Mouse (Mus musculus) heart, embryonic 13.5 days (tissue): ENCODE data around the gene Zfp488. TPM values are rescaled to one million over a fixed set of nuclear protein-coding genes. Genes with fewer than 3 reads are reported as not detected.

Experiments used
- ATAC-seq: fragments of 200-750 bp; cut with Nextera tagmentation; 2 replicates; pipeline ENCODE4 v1.8.0; 2017; ENCODE audit warnings: moderate TSS enrichment; ENCODE audit not compliant: insufficient number of reproducible peaks, low FRiP score, low TSS enrichment; ENCODE audit errors: extremely low read depth
- H3K27ac ChIP-seq: fragments of 300-500 bp; sonication (generic); replicated peaks from 2 replicates; pipeline ENCODE4 v1.5.1; 2015; ENCODE audit warnings: moderate library complexity, mild to moderate bottlenecking, inconsistent platforms
- H3K27me3 ChIP-seq: fragments of 300-500 bp; sonication (generic); replicated peaks from 2 replicates; pipeline ENCODE4 v1.6.1; 2015; ENCODE audit warnings: mild to moderate bottlenecking, inconsistent platforms
- H3K36me3 ChIP-seq: fragments of 300-500 bp; sonication (generic); 2 replicates; pipeline ENCODE4 v1.6.1; 2015; ENCODE audit warnings: mild to moderate bottlenecking, inconsistent platforms
- H3K4me1 ChIP-seq: fragments of 300-500 bp; sonication (generic); 2 replicates; pipeline ENCODE4 v1.6.1; 2015; ENCODE audit warnings: inconsistent platforms
- H3K4me2 ChIP-seq: fragments of 300-500 bp; sonication (generic); 2 replicates; pipeline ENCODE4 v1.6.1; 2015; ENCODE audit warnings: inconsistent platforms, mild to moderate bottlenecking, moderate library complexity
- H3K4me3 ChIP-seq: fragments of 300-500 bp; sonication (generic); 2 replicates; pipeline ENCODE4 v1.5.1; 2015; ENCODE audit warnings: moderate library complexity, mild to moderate bottlenecking, inconsistent platforms
- H3K9ac ChIP-seq: fragments of 300-500 bp; sonication (generic); 2 replicates; pipeline ENCODE4 v1.6.1; 2015; ENCODE audit warnings: inconsistent platforms, mild to moderate bottlenecking, moderate library complexity
- H3K9me3 ChIP-seq: fragments of 300-500 bp; sonication (generic); 2 replicates; pipeline ENCODE4 v1.6.1; 2016; ENCODE audit warnings: inconsistent platforms
- whole genome bisulfite sequencing: fragments of 180-500 bp; shearing (Covaris S2); methylation state at CpG from one replicate; pipeline ENCODE4 v1.1.7; 2015; ENCODE audit warnings: mixed read lengths; 5-methylcytosine and 5-hydroxymethylcytosine counted together
- polyA plus RNA-seq: library from polyadenylated mRNA; unstranded; fragments of >200 nt; fragmentation: Nextera tagmentation; extraction: Ambion mirVana; gene quantifications from 2 replicates; pipeline ENCODE4 v1.2.1, GENCODE M21; 2015

Zfp488 gene
- 0.03 TPM in 2 replicates for polyA plus RNA-seq

DNA sequence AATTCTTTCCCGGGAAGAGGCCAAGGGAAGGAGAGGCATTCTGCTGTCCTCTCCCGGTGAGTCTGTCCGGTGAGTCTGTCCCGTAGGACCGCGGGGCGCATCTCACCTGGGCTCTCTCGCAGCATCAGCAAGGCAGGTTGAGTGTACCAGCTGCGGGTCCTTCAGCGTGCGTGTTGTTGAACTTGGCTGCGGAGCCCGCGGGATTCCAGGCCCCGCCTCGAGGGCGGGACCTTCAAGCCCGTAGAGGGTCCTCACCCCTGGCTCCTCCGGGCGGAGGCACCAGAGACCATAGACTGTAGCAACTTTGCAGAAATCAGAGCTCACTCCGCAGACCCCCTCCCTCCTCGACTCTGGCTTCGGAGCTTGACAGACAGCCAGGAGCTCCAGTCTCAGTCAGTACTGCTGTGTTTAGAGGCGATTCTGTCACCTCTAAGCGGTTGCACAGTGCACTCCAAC, at the start of gene Zfp488:
Gene Zfp488, minus strand, starts transcription at position 161 of the 456 bp plus-strand sequence.
- WGBS, result 1% methylated on average over 25 of the region's 25 CpGs
- peak within 1 kb of the TSS; percentile 62 for H3K9ac ChIP-seq

DNA sequence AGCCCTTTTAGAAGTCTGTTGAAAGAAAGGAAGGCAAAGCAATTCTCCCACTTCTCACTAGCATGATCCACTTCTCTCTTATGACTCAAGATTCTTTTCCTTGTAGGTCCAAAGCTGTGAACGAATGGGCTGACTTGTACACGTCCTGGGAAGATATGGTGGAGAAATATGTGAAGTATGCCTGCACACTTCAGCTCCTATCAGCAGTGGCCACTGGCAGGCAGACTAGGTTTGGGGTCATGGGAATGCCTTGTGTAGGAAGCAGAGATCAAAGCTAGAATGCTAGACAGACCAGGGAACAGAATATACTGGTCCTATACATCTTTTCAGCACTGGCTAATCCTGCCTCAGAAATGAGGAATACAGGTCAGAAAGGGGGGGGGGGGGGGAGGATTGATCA, 48.1 kb upstream of the Zfp488 start:
- ATAC-seq, result no peak
- H3K27ac ChIP-seq, result peak overlapping the region; percentile 58
- WGBS, result 7% methylated on average over 2 of the region's 2 CpGs
- no peak overlapping the region for H3K9ac ChIP-seq
- H3K27me3 ChIP-seq, result no peaks in the 10 kb centered on the region
- H3K9me3 ChIP-seq, result peaks cover 11% of the 10 kb centered on the region
- H3K4me3 ChIP-seq, result no peak overlapping the region
- no peak overlapping the region for H3K4me2 ChIP-seq
- H3K4me1 ChIP-seq, result peaks cover 11% of the 10 kb centered on the region
- no peaks in the 10 kb centered on the region for H3K36me3 ChIP-seq

More for the DNA sequence above, at the start of gene Zfp488:
- Histone ChIP-seq H3K9me3 (no peaks in the 10 kb centered on the region), H3K4me1 (peaks cover 15% of the 10 kb centered on the region; the same call in 1 of the 2 replicates), H3K36me3 (no peaks in the 10 kb centered on the region), H3K4me2 (peak within 1 kb of the TSS; percentile 77), H3K4me3 (peak within 1 kb of the TSS; percentile 51), H3K27ac (no peak within 1 kb of the TSS), H3K27me3 (peaks cover 39% of the 10 kb centered on the region)
- ATAC-seq, result no peak; the same call in 1 of the 2 replicates

DNA sequence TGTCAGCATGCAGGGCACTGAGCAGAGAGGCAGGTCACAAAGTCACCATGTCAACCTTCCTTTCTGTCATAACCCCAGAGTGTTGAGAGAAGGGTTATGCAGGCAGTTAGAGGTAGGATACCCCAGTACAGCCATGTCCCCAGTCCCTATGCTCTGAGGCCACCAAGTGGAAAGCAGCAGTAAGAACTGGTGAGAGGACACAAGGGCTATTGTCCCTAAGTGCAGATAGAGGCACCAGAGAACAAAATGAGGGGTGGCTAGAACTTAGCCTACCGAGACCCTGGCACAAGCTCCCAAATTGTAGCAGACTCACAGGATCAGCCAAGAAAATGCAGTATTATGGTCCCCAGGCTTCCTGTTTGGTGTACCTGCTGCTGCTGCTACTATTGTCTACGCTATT, 38.4 kb upstream of the Zfp488 start:
- ATAC-seq, result no peak
- 77% methylated on average over 2 of the region's 2 CpGs for WGBS
- no peak overlapping the region for H3K9ac ChIP-seq
- no peaks in the 10 kb centered on the region for H3K36me3 ChIP-seq
- no peak overlapping the region for H3K27ac ChIP-seq
- no peaks in the 10 kb centered on the region for H3K9me3 ChIP-seq
- no peak overlapping the region for H3K4me3 ChIP-seq
- H3K27me3 ChIP-seq, result no peaks in the 10 kb centered on the region
- no peak overlapping the region for H3K4me2 ChIP-seq
- H3K4me1 ChIP-seq, result no peaks in the 10 kb centered on the region

DNA sequence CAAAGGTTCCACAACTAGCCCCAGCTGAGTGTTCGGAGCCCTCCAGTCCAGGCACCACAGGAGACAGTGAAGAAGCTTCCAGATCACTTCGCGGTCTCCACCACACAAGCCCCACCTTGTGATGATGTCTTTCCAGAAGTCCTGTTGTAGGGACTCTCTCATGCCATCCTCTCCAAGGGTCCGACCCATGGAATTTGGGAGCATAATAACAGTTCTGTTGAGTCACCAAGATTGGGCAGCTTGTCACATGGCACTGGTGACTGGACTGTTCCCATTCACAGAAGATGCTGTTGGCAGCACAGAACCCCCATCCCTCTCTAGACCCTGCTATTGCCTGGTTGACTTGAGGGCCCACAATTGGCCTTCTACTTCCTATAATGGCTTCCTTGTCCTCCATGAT, 37.8 kb upstream of the Zfp488 start, which contains the start of gene Gm5460:
Gene Gm5460, plus strand, starts transcription at position 378 of the 400 bp plus-strand sequence.
- Histone ChIP-seq H3K4me3 (no peak within 1 kb of the TSS), H3K27ac (no peak within 1 kb of the TSS), H3K4me2 (no peak within 1 kb of the TSS), H3K9ac (no peak within 1 kb of the TSS), H3K36me3 (no peaks in the 10 kb centered on the region), H3K9me3 (no peaks in the 10 kb centered on the region), H3K4me1 (no peaks in the 10 kb centered on the region), H3K27me3 (no peaks in the 10 kb centered on the region)
- WGBS, result 90% methylated on average over 4 of the region's 4 CpGs
- ATAC-seq, result no peak

DNA sequence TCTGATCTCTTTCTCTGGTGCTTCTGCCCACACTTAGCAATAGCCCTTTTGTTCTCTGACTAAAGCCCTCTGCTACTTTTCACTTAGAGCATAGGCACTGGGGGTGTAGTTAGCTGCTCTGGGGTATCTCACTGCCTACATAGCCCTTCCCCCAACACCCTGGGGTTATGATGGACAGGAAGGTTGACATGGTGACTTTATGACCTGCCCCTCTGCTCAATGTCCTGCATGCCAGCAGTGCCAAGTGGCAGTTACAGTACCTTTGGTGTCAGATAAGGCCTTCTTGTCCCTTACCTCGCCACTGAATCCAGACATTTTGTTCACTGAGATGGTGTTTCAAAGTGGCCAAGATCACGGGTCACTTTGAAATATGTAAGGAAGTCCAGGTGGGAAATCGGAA, 36.5 kb upstream of the Zfp488 start, which contains the start of gene Gm30083:
Gene Gm30083, minus strand, starts transcription at position 120 of the 400 bp plus-strand sequence.
- H3K9me3 ChIP-seq, result no peaks in the 10 kb centered on the region
- no peak within 1 kb of the TSS for H3K27ac ChIP-seq
- no peak for ATAC-seq
- no peaks in the 10 kb centered on the region for H3K27me3 ChIP-seq
- no peak within 1 kb of the TSS for H3K4me3 ChIP-seq
- no peak within 1 kb of the TSS for H3K4me2 ChIP-seq
- no peak within 1 kb of the TSS for H3K9ac ChIP-seq
- no peaks in the 10 kb centered on the region for H3K36me3 ChIP-seq
- no peaks in the 10 kb centered on the region for H3K4me1 ChIP-seq
- WGBS, result 61% methylated on average over 3 of the region's 3 CpGs

DNA sequence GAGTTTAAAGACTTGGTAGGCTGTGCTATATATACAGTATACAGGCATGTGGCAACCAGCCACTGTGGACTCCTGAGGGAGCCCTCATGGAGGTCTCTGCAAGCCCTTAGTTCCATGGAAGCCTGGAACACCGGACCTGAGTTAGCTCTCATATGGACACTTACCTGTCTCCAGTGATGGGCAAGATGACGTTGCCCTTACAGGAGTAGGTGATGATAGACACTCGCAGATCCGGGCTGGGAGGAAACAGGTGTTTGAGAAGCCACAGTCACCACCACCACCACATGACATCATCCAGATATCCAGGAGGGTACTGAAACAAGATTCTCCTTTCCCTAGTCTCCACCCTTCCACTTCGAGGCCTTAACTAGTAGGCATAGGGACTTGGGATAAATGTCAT, 23.8 kb upstream of the Zfp488 start:
- 69% methylated on average over 5 of the region's 5 CpGs for WGBS
- no peak overlapping the region for H3K9ac ChIP-seq
- H3K9me3 ChIP-seq, result no peaks in the 10 kb centered on the region
- peaks cover 6% of the 10 kb centered on the region; the same call in 1 of the 2 replicates for H3K4me1 ChIP-seq
- no peak for ATAC-seq
- no peak overlapping the region for H3K27ac ChIP-seq
- H3K36me3 ChIP-seq, result no peaks in the 10 kb centered on the region
- no peak overlapping the region for H3K4me2 ChIP-seq
- H3K27me3 ChIP-seq, result no peaks in the 10 kb centered on the region
- no peak overlapping the region for H3K4me3 ChIP-seq

DNA sequence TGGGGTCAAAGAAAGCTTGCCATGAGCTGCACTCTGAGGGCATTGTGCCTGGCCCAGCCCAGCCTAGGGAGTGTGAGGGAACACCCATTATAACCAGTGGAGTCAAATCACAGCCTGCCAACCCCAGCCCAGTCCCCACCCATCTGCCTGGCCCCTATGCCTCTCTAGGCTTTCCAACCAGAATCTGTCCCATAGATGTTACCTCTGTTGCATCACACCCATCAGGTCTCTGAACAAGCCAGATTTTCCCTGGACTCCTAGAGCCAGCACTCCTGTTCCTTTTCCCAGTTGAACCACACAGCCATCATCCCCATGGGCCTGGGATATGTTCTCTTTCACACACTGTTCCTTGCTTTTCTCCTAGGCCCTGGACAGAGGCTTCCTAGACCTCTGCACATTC, 22.9 kb upstream of the Zfp488 start:
- Histone ChIP-seq H3K27me3 (no peaks in the 10 kb centered on the region), H3K36me3 (no peaks in the 10 kb centered on the region), H3K9ac (no peak overlapping the region), H3K9me3 (no peaks in the 10 kb centered on the region), H3K27ac (no peak overlapping the region), H3K4me2 (no peak overlapping the region), H3K4me1 (peaks cover 12% of the 10 kb centered on the region), H3K4me3 (no peak overlapping the region)
- ATAC-seq, result no peak

DNA sequence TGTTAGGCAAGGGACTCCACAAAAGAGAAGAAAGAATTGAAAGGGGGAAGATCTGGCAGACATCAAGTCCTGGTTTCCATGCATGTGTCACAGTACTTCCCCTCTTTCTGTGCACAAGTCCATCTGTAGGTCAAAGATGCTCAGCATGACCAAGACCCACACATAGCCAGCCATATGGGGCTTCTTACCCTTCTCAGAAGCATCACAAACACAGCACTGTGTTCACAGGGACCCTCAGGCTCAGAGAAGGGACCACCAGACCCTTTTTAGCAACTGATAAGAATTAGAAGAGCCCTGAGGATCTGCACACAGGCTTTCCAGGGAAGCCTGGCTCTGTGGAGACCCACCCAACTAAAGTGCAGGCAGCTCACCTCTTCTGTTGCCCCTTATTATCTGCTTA, 21.5 kb upstream of the Zfp488 start:
- no peak overlapping the region for H3K27ac ChIP-seq
- H3K27me3 ChIP-seq, result no peaks in the 10 kb centered on the region
- no peak overlapping the region for H3K4me3 ChIP-seq
- H3K36me3 ChIP-seq, result no peaks in the 10 kb centered on the region
- no peak for ATAC-seq
- peaks cover 12% of the 10 kb centered on the region for H3K4me1 ChIP-seq
- no peaks in the 10 kb centered on the region for H3K9me3 ChIP-seq
- H3K9ac ChIP-seq, result no peak overlapping the region
- no peak overlapping the region for H3K4me2 ChIP-seq

DNA sequence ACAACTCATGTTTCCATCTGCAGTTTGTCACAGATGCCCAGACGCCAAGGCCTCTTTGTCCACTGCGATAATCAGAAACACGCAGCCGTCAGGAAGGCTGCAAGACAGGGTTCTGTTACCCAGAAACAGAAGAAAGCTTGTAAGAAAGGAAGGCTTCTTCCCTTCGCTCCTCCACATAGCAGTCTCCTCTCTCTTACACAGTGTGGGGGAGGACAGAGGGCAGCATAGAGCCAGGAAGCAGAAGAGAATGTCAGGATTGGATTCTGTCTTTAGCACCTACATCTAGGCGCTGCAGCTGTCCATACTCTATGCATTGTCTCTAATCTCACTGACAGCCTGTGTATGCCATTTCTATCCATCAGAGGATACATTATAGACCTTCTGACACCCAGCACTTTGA, 18.9 kb upstream of the Zfp488 start:
- Histone ChIP-seq H3K4me2 (no peak overlapping the region), H3K4me3 (no peak overlapping the region), H3K9me3 (no peaks in the 10 kb centered on the region), H3K9ac (no peak overlapping the region), H3K27ac (no peak overlapping the region), H3K27me3 (no peaks in the 10 kb centered on the region; the same call in 1 of the 2 replicates), H3K36me3 (no peaks in the 10 kb centered on the region), H3K4me1 (peaks cover 23% of the 10 kb centered on the region)
- ATAC-seq, result no peak
- WGBS, result 39% methylated on average over 6 of the region's 6 CpGs

DNA sequence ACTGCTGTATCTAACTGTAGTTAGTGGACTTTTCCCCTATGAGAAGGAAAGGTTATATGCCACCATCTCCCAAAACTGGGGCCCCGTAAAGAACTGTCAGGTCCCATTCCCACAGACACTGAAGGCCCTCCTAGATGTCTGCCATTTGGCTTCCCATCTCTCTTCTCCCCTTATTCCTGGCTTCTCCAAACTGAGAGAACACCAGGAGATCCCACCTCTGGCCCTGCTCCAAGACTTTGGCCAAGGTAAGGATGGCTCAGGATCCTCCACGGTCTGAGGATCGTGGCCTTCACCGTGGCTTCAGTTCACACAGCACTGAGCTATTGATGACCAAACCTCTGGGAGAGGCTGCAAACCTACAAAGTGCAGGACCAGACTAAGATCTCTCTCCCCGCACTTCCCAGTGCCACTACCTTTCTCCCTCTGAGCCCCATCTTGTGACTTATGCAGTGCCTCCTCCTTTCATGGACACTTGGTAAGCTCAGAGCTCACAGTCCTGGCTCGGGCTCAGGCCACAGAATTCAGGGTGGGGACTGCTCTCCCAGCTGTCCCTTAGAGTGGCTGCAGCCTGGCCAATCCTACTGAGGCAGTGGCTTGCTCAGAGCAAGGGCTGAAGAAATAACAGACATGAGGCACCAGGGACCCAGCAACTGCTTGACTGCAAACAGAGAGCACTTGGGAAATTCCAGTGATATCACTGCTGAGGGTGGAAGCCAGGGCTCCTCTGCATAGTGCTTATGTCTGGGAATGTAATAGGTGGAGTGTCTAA, 15.1 kb upstream of the Zfp488 start:
- H3K27ac ChIP-seq, result no peak overlapping the region

DNA sequence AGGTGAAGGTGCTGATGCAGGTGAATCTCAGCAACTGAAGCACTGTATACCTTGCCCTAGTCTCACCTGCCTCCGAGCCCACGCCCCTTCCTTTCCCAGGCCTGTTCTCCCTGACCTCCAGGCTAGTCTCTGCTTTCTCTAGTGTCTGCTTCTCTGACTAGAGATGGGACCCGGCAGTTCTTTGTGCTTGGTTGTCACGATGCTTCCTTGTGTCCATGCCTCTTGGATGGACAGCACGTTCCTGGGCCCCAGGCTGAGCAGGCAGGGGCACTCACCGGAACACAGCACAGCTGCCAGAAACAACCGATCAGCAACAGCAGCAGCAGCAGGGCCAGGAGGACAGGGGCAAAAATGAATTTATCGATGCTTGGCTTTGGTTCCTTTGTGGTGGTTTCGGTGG, 14.5 kb upstream of the Zfp488 start:
- Histone ChIP-seq H3K27me3 (peaks cover 4% of the 10 kb centered on the region; the same call in 1 of the 2 replicates), H3K4me1 (peaks cover 23% of the 10 kb centered on the region), H3K9ac (no peak overlapping the region), H3K4me2 (no peak overlapping the region), H3K9me3 (no peaks in the 10 kb centered on the region), H3K27ac (no peak overlapping the region), H3K36me3 (no peaks in the 10 kb centered on the region), H3K4me3 (no peak overlapping the region)
- 85% methylated on average over 9 of the region's 9 CpGs for WGBS
- no peak for ATAC-seq

More for the DNA sequence above, 15.1 kb upstream of the Zfp488 start:
- peak; percentile 35; the same call in 1 of the 2 replicates for ATAC-seq
- Histone ChIP-seq H3K4me3 (no peak overlapping the region), H3K36me3 (no peaks in the 10 kb centered on the region), H3K9me3 (no peaks in the 10 kb centered on the region), H3K9ac (no peak overlapping the region), H3K4me1 (peaks cover 23% of the 10 kb centered on the region), H3K27me3 (peaks cover 4% of the 10 kb centered on the region; the same call in 1 of the 2 replicates), H3K4me2 (no peak overlapping the region)
- 73% methylated on average over 6 of the region's 6 CpGs for WGBS

DNA sequence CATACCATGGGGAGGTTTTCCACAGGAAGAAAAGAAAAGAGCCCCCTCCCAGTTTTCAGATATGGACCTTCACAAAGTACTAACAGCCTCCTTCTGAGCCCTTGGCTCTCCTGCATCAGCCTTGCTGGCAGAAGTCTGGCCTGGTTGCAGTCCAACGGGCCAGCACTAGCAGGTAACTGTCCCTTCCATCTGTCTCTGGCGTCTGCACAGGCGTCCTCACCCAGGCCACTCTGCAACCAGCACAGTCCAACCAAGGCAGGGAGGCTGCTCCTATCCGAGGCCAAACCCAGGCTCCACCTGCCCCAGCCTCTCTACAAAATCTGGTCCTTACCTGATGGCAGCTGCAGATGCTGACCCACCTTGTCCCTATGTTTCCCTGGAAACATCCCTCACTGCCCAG, 13.4 kb upstream of the Zfp488 start:
- H3K4me3 ChIP-seq, result no peak overlapping the region
- H3K27ac ChIP-seq, result no peak overlapping the region
- peaks cover 13% of the 10 kb centered on the region for H3K4me1 ChIP-seq
- H3K9me3 ChIP-seq, result no peaks in the 10 kb centered on the region
- peaks cover 4% of the 10 kb centered on the region; the same call in 1 of the 2 replicates for H3K27me3 ChIP-seq
- no peak overlapping the region for H3K9ac ChIP-seq
- no peaks in the 10 kb centered on the region for H3K36me3 ChIP-seq
- 64% methylated on average over 4 of the region's 4 CpGs for WGBS
- no peak for ATAC-seq
- no peak overlapping the region for H3K4me2 ChIP-seq
